Mouse (Mus musculus): ENCODE data around the gene Hadhb. TPM values are rescaled to one million over a fixed set of nuclear protein-coding genes. Genes with fewer than 3 reads are reported as not detected.
"Not testable (repeated sequence)": the region's sequence is repeated elsewhere in the genome, so short reads cannot be mapped to it uniquely, and the experiment has no call there.

Hadhb gene
- polyA plus RNA-seq, 1 experiment from 2014 or later: 139 TPM

GRCm38 (mm10) chr5:30198257-30198656 lies 43.2 kb downstream of the Hadhb start:
- ATAC-seq (ENCODE audit: insufficient number of reproducible peaks, low FRiP score, low TSS enrichment, low read depth): no peak
- Histone ChIP-seq H3K36me3 (no peaks in the 10 kb centered on the region), H3K27me3 (no peaks in the 10 kb centered on the region), H3K27ac (no peak overlapping the region), H3K4me2 (no peak overlapping the region), H3K9ac (no peak overlapping the region), H3K9me3 (no peaks in the 10 kb centered on the region), H3K4me3 (no peak overlapping the region), H3K4me1 (peaks cover 5% of the 10 kb centered on the region)
- WGBS: 65% methylated on average over 7 of the region's 7 CpGs

GRCm38 (mm10) chr5:30201521-30201920 lies 46.5 kb downstream of the Hadhb start:
- Histone ChIP-seq H3K4me2 (no peak overlapping the region), H3K27me3 (no peaks in the 10 kb centered on the region), H3K27ac (no peak overlapping the region), H3K36me3 (no peaks in the 10 kb centered on the region), H3K4me1 (peaks cover 13% of the 10 kb centered on the region), H3K9me3 (no peaks in the 10 kb centered on the region), H3K9ac (no peak overlapping the region), H3K4me3 (no peak overlapping the region)
- ATAC-seq (ENCODE audit: insufficient number of reproducible peaks, low FRiP score, low TSS enrichment, low read depth): no peak
- WGBS: 41% methylated on average over 5 of the region's 5 CpGs

DNA sequence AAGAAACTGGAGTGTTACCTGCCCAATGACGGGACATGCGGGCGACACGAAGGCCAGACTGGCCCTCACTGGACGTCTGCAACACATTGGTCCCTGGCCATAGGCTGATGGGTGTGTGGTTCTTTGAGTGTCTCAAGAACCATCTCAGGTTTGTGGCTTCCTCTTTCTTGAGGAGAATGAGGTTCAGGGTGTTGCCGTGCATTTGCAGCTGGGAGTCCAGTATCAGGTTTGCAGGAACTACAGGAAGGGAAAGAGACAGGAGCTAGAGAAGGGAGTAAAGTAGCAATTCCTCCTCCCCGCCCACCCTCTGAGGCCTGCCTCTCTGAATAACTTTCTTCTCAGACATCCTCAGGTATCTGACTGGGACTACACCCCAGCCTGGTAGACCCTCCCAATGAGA lies 47.2 kb downstream of the Hadhb start:
- no peaks in the 10 kb centered on the region for H3K36me3 ChIP-seq
- H3K27me3 ChIP-seq: no peaks in the 10 kb centered on the region
- no peak overlapping the region for H3K27ac ChIP-seq

DNA sequence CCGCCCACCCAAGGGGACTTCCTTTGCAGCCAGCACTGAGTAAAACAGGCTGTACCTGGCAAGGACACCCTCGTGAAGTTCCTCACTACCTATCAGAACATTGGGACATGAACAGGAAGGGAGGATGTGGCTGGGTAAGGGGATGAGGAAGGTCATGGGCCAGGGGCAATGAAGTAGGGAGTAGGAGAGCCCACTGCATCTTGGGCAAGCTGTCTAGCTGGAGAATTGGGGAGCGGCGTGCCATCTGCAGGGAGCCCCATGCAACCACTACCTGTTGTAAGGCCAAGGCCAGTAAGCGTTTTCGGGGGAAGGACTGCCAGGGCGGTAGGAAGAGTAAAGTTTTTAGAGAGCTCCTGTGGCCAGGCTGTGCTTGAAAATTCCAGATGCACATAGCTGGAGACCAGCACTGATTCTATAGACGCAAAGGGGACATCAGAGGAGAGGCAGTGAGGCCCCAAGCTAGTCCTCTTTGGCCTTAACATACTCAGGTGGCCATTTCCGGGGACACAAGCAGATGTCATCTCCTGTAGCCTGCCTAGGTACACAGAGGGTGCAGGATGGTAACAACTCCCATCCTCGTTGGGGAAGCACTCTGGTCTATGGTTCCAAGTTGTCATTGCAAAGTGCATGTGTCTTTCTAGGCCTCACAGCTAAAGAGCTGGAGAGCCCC lies 48.3 kb downstream of the Hadhb start:
- Histone ChIP-seq H3K4me1 (peaks cover 13% of the 10 kb centered on the region), H3K4me3 (no peak overlapping the region), H3K27me3 (no peaks in the 10 kb centered on the region), H3K9ac (no peak overlapping the region), H3K9me3 (no peaks in the 10 kb centered on the region), H3K36me3 (no peaks in the 10 kb centered on the region), H3K27ac (no peak overlapping the region), H3K4me2 (no peak overlapping the region)
- 77% methylated on average over 10 of the region's 10 CpGs for WGBS
- ATAC-seq (ENCODE audit: insufficient number of reproducible peaks, low FRiP score, low TSS enrichment, low read depth): no peak

More for the DNA sequence above, 47.2 kb downstream of the Hadhb start:
- Histone ChIP-seq H3K9me3 (no peaks in the 10 kb centered on the region), H3K4me2 (no peak overlapping the region), H3K4me3 (no peak overlapping the region), H3K4me1 (peaks cover 13% of the 10 kb centered on the region), H3K9ac (no peak overlapping the region)
- WGBS: 81% methylated on average over 7 of the region's 7 CpGs
- no peak for ATAC-seq (ENCODE audit: insufficient number of reproducible peaks, low FRiP score, low TSS enrichment, low read depth)

- Histone ChIP-seq H3K4me3 (no peak overlapping the region), H3K36me3 (no peaks in the 10 kb centered on the region), H3K27me3 (no peaks in the 10 kb centered on the region), H3K4me2 (no peak overlapping the region), H3K9me3 (no peaks in the 10 kb centered on the region), H3K27ac (no peak overlapping the region), H3K4me1 (peaks cover 13% of the 10 kb centered on the region), H3K9ac (no peak overlapping the region)
- 35% methylated on average over 1 of the region's 1 CpGs for WGBS
- no peak for ATAC-seq (ENCODE audit: insufficient number of reproducible peaks, low FRiP score, low TSS enrichment, low read depth)
Observed at GRCm38 (mm10) chr5:30204441-30204840, 49.4 kb downstream of the Hadhb start.

- Histone ChIP-seq H3K4me1 (peaks cover 13% of the 10 kb centered on the region), H3K4me2 (no peak overlapping the region), H3K4me3 (no peak overlapping the region), H3K9me3 (no peaks in the 10 kb centered on the region), H3K9ac (no peak overlapping the region), H3K27me3 (no peaks in the 10 kb centered on the region), H3K36me3 (no peaks in the 10 kb centered on the region), H3K27ac (no peak overlapping the region)
- no peak for ATAC-seq (ENCODE audit: insufficient number of reproducible peaks, low FRiP score, low TSS enrichment, low read depth)
- WGBS: 56% methylated on average over 3 of the region's 3 CpGs
Observed at GRCm38 (mm10) chr5:30205034-30205433, 50.0 kb downstream of the Hadhb start.

DNA sequence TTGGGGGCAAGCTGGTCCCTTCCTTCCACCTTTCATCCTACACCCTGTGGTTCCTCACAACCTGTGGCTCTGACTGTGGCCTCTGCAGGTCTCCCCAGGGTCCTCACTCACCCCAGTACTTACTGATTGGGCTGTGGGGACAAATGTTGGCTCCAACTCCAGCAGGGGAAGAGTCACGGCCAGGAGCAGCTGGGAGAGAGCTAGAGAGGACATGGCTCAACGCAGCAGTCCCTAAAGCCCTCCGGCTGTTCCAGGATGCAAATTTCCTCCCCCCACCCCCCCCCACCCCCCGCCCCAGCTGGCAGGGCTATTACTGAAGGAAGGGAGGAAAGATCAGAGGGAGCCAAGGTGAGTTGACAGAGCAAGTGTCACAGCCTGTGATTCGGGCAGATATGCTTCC lies 50.4 kb downstream of the Hadhb start, which contains the start of gene Adgrf3:
Adgrf3 (minus strand) TSS at position 230 of the 400 bp plus-strand sequence.
- Histone ChIP-seq H3K27ac (no peak within 1 kb of the TSS), H3K27me3 (no peaks in the 10 kb centered on the region), H3K4me1 (peaks cover 13% of the 10 kb centered on the region), H3K9ac (no peak within 1 kb of the TSS), H3K36me3 (no peaks in the 10 kb centered on the region), H3K4me3 (no peak within 1 kb of the TSS), H3K4me2 (no peak within 1 kb of the TSS), H3K9me3 (no peaks in the 10 kb centered on the region)
- ATAC-seq (ENCODE audit: insufficient number of reproducible peaks, low FRiP score, low TSS enrichment, low read depth): no peak
- 18% methylated on average over 5 of the region's 5 CpGs for WGBS

GRCm38 (mm10) chr5:30207276-30207675 lies 52.2 kb downstream of the Hadhb start:
- ATAC-seq (ENCODE audit: insufficient number of reproducible peaks, low FRiP score, low TSS enrichment, low read depth): no peak
- Histone ChIP-seq H3K27ac (no peak overlapping the region), H3K9me3 (no peaks in the 10 kb centered on the region), H3K27me3 (no peaks in the 10 kb centered on the region), H3K36me3 (no peaks in the 10 kb centered on the region), H3K4me1 (peaks cover 13% of the 10 kb centered on the region), H3K4me2 (no peak overlapping the region), H3K9ac (no peak overlapping the region), H3K4me3 (no peak overlapping the region)
- WGBS: 68% methylated on average over 6 of the region's 6 CpGs

GRCm38 (mm10) chr5:30210758-30211157 lies 55.7 kb downstream of the Hadhb start:
- H3K9me3 ChIP-seq; H3K27me3 ChIP-seq; H3K9ac ChIP-seq; H3K27ac ChIP-seq; H3K4me2 ChIP-seq; H3K4me3 ChIP-seq; H3K36me3 ChIP-seq; ATAC-seq (ENCODE audit: insufficient number of reproducible peaks, low FRiP score, low TSS enrichment, low read depth); H3K4me1 ChIP-seq: not testable (repeated sequence)
- 88% methylated on average over 5 of the region's 5 CpGs for WGBS

GRCm38 (mm10) chr5:30214889-30215288 lies 59.8 kb downstream of the Hadhb start:
- no peak overlapping the region for H3K9ac ChIP-seq
- H3K4me3 ChIP-seq: no peak overlapping the region
- WGBS: 8% methylated on average over 4 of the region's 4 CpGs
- H3K4me2 ChIP-seq: no peak overlapping the region
- no peaks in the 10 kb centered on the region for H3K36me3 ChIP-seq
- H3K9me3 ChIP-seq: no peaks in the 10 kb centered on the region; the same call in 1 of the 2 replicates
- no peak for ATAC-seq (ENCODE audit: insufficient number of reproducible peaks, low FRiP score, low TSS enrichment, low read depth)
- H3K4me1 ChIP-seq: no peaks in the 10 kb centered on the region
- no peak overlapping the region for H3K27ac ChIP-seq
- H3K27me3 ChIP-seq: no peaks in the 10 kb centered on the region

- Histone ChIP-seq H3K36me3 (no peaks in the 10 kb centered on the region), H3K27me3 (no peaks in the 10 kb centered on the region), H3K9me3 (no peaks in the 10 kb centered on the region; the same call in 1 of the 2 replicates), H3K27ac (no peak overlapping the region), H3K4me2 (no peak overlapping the region), H3K4me1 (no peaks in the 10 kb centered on the region), H3K4me3 (no peak overlapping the region), H3K9ac (no peak overlapping the region)
- ATAC-seq (ENCODE audit: insufficient number of reproducible peaks, low FRiP score, low TSS enrichment, low read depth): no peak
- WGBS: 66% methylated on average over 5 of the region's 5 CpGs
Observed at GRCm38 (mm10) chr5:30215970-30216369, 60.9 kb downstream of the Hadhb start.

DNA sequence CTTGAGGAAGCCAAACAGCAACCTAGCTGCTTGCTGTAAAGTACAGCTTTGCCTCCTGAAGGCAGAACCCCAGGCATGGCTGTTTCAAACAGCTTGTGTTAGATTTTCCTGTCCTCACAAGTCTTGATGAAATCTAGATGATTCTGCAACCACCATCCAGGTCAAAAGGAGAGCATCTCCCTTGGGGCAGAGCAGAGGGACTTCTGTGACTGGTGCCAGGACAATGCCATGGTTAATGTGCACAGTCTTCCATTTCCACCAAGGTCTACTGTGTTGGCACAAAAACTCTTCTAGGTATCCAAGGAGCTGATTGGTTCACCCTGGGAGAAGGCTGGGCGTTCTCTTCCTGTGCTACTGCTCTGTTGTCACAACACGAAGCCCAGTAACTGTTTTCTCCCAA lies 64.7 kb downstream of the Hadhb start:
- Histone ChIP-seq H3K9ac (no peak overlapping the region), H3K9me3 (no peaks in the 10 kb centered on the region; the same call in 1 of the 2 replicates), H3K4me3 (no peak overlapping the region), H3K4me1 (no peaks in the 10 kb centered on the region), H3K27ac (no peak overlapping the region), H3K27me3 (no peaks in the 10 kb centered on the region), H3K36me3 (peaks cover 5% of the 10 kb centered on the region; the same call in 1 of the 2 replicates), H3K4me2 (no peak overlapping the region)
- WGBS: 89% methylated on average over 2 of the region's 2 CpGs
- ATAC-seq (ENCODE audit: insufficient number of reproducible peaks, low FRiP score, low TSS enrichment, low read depth): no peak

Measured in limb, embryonic 15.5 days (tissue).